Mouse (Mus musculus) cerebellum, adult (tissue): ENCODE results near the gene Slc36a4.

Experiments
- ATAC-seq: cut with Nextera tagmentation; 2 replicates; pipeline ENCODE4 v1.9.2; 2017; ENCODE audit warnings: mild to moderate bottlenecking, moderate library complexity, mixed read lengths; ENCODE audit not compliant: insufficient number of reproducible peaks, low FRiP score, low TSS enrichment

The Slc36a4 gene

GRCm38 (mm10) chr9:15792076-15792475 is 82.5 kb downstream of the Slc36a4 start:
- ATAC-seq = no peak
